Mouse (Mus musculus) B cell, adult 2 months (primary cell): ENCODE measurements around the gene Dpp6.

Experiments used
- DNase-seq, 2 experiments: peaks; one replicate each; pipeline ENCODE4 v3.0.0; 2022

The Dpp6 gene

DNA sequence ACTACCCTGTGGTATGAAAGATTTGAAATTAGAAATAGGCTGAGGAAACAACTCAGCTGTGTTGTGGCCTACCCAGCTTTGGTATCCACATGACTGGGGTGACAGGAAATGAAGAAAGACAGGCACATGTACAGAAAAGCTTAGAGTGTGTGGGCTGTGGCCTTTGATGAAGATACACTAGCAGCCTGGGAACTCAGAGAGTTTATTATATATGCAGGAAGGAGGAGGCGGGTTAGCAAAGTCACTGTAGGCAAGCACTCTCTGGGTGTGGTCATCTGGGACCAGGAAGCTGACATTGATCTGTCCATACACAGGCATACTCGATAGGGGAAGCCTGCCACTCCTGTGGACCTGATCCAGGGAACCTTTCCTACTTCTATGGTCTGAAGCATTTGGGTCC is 487.1 kb downstream of the Dpp6 start:
- DNase-seq: no peak

DNA sequence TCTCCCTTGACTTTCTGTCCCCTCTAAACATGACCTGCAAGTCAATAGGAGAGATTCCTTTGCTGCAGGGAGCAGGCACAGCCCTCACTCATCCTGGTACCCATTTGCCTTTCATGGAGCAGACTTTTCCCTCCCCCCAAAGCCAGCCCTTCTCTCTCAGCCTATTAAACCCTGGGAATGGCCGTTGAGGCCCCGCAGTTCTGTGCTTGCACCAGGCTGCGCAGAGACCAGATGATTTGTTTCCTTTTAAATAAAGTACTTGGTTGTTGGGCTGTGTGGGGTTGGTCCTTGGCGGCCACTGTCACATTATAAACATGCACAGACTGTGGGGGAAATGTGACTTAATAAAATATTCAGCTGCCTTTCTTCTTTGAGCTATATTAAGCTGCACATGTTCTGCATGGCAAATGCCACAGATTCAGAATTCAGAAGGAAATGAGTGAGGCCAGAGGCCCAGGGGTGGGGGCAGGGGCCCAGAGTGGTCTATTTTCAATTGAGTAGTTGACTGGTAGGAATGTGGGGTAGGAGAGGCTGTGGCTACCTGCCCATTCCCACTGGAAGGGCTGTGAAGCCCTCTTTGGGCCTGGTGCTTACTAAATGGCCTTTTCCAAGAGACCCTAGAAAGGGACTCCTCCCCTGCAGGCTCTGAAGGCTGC is 489.6 kb downstream of the Dpp6 start:
- DNase-seq: no peak

DNA sequence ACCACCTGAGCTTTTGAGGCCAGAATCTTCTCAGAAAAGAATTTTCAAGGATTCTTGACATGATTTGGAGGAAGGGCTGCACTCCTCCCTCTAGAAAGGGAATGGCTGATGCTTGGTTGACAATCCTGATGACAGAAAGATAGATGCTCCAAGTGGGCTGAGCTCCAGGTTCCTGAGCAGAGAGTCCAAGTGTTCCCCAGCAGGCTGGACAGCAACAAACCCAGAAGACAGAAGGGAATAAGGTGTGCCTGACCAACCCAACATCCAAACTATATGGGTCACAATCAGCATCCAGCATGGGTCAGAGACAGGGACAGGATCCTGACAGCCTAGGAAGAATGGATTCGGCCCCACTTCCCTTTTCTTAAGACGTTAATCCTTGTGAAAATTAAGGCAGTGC is 493.2 kb downstream of the Dpp6 start:
- no peak for DNase-seq

DNA sequence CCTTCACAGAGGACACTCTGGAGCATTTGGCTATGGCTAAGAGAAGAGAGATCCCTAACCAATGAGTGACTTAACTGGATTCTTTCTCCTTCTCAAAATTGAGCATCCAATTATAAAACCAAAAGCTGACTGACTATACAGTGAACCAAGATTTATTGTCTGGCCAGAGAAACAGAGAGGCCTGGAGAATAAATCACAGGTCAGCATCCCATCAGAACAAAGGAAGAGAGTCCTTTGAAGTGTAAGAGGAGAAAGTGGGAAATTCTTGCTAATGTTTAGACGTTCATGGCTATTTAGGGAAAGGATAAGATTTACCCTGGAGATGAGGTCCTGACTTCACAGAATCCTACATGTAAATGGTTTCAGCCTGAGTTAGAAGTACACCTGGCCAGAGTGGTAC is 499.7 kb downstream of the Dpp6 start:
- no peak for DNase-seq

DNA sequence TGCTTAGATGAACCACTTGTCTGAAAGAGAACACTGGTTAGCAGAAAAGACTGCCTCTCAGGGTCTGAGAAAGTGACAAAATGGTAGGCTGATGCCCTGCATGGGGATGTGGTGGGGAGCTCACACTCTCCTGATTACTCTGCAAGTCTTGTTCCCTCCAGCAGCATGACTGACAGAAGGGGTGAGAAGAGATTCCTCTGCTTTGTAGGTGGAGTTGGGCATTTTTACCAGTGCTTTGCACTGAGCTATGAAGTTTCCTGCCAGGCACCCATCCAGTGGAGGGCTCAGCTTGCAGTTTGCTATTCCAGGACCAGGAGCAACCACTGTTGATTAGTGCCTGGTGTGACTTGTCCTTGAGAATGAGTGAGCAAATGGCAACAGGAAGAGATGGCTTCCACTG is 500.3 kb downstream of the Dpp6 start:
- no peak for DNase-seq

DNA sequence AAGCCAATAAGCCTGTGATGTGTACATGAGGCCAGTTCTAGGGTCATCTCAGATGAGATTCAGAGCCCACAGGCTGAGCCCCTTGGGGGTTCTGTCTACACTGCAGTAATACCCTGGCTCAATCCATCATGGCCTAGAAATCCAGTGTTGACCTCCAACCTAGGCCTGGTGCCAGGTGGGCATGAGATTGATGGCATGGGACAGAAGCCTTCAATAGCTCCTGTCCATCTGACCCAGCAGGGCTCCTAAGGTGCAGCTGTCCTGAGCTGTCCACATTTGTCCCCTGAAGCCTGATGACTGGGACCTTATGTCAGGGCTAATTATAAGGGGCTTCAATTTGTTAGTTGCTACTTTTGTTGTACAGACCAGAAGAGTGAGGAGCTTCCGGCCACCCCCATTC is 500.8 kb downstream of the Dpp6 start:
- no peak for DNase-seq

DNA sequence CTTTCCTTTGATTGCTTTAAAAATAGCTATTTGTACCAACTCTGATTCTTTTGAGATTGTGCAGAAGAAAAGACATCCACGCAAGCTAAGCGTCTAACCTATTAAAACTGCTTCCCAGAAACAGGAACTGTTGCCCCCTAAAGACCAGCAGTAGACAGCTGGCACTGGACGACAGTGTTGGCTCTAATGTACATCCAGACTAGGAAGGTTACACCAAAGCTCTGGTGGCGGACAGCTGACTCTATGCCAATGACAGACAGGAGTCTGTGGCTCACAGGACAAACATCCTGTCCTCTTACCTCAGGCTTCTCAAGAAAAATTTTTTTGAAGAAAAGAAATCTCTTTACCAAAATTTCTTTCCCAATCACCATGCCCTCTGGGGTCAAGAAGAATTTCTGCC is 502.7 kb downstream of the Dpp6 start:
- DNase-seq: no peak

DNA sequence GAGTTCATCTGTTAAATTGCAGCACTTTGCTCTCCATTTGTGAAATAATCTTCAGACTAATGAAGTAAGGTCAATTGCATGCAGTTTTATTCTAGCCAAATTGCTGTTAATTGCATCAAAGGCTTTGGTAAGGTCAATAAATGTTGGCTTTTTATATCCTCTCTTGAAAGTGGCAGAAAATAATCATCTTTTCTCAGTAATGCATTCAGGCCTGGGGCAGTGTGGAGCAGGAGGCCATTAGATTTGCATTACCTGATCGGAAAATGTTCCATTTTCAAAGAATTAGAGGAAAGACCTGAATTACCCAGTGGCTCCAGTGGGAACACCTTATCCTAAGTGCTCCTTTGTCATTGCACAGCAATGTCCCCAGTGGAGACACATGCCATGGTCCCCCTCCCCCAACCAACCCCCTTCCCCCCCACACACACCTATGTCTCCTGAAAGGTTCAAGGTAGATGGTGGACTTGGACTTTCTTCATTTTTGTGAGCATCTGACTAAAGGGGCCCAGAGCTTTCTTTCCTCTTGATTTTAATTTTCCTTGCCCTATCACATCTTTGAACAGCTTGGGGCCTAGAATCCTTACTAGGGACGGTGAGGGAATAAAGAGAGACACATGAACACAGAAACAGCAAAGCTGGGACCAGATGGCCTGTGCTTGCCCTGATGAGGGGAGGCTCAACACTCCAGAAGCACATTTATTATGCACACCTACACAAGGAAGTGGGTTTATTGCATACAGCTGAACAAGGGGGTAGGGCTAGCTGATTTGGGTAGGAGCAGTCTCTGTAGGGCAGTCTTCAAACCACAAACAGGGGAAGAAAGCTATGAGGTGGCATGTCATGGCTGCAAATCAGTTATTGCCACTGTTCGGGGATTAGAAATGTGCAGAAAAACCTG is 506.1 kb downstream of the Dpp6 start:
- DNase-seq: no peak

DNA sequence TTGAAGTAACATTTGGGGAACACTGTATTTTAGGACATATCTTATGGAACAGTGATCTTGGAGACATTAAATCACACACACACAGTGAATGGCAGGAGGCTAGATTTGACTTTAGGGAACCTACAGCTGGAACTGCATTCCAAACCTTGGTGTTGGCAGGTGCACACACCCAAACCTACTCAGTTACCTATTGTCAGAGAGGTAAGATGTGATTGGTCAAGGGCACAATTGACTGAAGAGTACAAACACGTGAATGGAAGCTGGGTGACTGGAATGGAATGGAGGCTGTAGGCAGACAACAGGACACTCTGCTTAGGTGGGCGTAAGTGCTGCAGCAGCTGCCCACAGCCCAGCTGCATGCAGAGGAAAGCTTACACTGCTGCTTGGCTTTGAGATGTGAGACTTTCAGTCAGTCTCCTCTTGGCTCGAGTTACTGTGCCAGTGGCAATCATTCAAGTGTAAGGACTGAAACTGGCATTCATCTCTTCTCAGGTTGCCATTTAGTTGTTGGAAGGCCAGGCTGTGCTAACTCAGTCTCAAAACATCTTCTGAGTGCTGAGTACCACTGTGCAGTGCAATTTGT is 507.4 kb downstream of the Dpp6 start:
- DNase-seq: no peak

DNA sequence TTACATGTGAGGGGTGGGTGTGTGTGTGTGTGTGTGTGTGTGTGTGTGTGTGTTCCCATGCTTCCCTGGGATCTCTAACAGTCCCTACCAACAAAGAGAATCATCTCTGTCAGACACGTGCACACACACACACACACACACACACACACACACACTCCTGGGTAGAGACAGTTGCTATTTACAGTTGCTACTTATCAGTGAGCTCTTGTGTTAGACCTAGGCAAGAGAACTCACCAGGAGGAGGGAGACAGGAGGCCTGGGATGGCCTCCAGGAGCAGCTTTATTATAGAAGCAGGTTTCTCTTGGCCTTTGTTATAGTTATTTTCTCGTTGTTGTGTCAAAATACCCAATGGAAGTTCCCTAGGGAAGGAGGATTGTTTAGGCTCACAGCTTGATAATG is 519.7 kb downstream of the Dpp6 start:
- no peak for DNase-seq

DNA sequence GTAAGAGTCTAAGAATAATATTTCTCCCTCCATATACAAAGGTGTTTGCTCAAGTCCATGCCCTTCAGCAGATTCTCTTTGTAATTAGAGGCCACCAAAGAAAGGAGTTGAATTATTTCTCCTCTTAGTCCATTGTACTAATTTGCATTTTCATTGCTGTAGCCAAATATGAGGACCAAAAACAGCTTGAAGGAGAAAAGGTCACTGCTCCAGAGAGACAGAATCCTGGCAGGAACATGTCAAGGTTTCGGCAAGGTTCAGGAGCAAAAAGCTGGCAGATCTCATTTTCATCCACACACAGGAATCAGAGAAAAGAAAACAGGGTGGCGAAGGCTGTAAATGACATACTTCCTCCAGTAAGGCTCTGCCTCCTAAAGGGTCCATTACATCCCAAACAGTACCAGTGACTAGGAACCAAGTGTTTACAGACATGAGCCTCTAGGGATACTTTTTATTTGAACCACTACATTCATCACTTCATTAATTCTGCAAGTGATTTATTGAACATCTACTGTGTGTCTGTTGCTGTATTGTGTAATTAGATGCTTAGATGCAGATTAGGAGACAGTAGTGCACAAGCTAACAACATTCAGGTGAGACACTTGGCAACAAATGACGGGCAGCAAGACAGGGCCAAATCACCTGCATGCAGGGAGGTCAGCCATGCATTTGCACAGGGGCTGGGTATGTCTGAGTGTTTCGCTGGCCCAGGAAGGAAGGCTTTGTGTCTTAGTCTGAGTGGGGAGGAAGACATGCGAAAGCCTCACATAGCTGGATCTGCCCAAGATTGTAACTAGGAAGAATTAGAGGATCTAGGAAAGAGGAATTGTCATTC is 522.4 kb downstream of the Dpp6 start:
- DNase-seq: no peak

DNA sequence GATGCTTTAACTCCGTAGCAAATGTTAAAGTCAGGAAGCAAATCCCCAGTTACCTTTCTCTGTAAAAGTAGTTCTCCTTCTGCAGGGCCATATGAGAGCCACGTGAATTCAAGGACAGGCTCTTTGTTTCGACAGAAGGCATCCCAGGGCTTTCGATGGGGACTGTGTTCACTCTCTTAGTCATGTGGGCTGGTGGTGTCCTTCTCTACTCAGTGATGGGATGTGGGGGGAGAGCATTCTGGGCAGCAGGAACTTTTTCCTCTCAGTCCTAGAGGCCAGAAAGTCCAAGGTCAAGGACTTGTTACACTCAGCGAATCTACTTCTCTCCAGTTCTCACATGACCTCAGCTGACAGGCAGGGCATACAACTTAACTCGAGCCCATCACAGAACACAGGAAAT is 525.3 kb downstream of the Dpp6 start:
- no peak for DNase-seq

DNA sequence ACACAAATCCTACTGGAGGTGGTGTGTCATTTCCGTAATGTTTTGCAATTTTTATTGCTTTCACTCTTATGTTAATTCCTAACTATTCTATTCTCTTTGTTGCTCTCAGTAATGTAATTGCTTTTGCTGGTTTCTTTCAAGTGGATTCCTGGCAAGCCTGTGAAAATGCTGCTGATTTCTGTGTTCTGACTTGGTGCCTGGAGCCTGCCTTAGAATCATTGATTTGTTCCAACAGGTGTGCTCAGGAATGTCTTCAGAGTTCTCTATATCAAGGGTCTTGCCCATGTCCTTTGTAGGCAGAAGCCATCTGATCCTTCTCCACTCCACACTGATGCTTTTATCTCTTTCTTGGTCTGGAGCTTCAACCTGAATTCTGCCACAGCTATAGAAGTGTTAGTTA is 526.6 kb downstream of the Dpp6 start:
- no peak for DNase-seq

DNA sequence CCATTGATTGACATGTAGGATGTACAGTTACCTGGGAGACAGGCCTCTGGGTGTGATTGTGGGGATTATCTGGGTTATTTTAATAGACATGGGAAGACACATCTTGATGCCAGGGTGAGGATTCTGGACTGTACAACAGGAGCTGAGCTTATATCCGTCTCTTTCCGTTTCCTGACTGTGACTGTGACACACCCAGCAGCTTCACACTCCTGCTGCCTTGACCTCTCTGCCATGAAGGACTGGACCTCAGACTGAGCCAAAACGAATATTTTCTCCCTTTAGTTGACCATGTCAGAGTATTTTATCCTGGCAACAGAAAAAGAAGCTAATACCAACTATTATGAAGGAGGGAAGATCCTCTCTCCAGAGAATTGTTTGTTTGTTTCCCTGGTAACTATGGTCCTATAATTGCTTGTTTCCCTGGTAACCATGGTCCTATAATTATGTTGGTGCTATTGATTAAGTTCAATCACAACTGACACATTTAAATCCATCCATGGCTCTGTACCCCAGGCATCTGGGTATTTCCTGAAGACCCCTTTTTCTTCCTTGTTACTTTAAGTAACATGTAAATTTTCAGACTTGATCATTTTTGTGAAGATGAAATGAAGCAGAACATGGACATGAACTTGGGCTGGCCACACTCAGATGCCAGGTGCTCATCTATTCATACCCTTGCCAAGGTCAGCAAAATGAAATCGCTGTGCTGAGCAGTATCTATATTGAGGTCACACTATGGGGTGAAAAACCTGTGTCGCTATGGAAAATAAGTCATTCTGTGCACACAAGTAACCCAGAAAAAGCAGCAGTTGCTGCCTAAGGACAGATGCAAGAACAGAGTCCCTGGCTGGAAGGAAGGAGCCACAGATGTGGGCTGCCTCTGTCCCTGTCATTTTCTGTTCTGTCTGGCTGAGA is 531.4 kb downstream of the Dpp6 start:
- DNase-seq: no peak

DNA sequence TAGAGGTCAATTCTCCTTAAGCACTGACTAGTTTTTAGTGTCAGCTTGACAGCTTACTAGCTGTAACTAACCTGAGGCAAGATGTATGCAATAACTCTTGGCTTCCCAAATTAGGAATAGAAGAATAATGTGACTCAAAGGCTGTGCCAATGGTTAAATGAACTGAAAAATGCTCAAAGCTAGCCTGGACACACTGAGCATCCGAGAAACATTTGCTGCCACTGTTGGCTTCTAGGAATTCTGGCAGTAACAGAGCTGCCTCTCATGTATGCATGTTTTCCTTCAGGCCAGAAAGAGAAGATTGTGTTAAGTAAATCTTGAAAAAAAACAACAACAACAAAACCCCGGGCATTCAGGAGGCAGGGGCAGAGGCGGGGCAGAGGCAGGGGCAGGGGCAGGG is 540.6 kb downstream of the Dpp6 start:
- DNase-seq: no peak

DNA sequence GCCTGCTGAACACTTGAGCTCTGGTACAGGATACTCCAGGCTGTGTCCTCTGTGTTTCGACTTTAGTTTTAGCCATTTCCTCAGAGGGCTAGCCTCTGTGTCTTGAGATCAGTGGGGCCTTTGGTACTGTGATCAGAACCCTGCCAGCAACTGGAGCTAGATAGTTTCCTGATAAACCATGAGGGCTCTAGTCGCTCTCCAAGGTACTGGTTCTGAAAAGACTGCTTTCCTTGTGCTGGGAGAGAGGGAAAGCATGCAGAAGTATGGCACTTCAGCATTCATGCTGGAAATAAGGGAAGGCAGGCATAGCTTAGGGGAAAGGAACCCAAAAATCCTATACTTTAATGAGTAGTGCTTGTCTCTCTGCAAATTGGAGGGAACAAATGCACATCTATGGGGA is 548.9 kb downstream of the Dpp6 start:
- DNase-seq: no peak

DNA sequence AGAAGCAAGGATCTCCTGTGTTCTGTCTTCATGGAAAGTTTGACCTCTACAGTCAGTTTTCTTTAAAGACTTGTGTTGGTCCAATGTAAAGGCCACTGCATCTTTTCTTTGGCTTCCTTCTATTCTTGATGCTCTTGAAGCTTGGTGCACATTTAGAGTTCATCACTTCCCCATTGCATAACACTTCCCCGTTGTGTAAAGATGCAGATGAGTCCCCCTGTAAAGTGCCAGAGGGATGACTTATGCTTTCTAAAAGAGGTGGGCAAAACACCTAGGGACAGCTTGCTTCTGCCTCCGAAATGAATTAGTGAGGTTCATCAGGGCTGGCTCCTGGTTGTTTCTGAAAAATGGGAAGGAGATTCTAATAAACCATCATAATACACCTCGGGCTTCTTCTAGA is 553.8 kb downstream of the Dpp6 start:
- no peak for DNase-seq

DNA sequence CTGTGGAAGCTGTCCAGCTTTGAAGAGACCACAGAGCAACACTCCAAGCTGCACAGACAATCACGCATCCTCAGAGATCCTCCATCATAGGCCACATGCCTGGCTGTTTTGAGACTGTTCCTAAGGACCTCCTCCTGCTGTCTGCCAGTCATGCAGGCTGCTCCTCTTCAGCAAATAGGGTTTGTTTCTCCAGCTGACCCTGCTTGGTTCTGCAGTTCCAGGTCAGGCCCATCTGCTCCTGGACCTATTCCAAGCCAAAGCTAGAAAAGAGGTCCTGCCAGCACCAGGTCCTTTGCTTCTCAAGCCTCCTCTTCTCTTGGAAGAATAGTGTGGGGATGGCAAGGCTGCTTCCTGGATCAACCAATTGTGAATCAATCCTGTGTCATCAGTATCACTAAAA is 556.9 kb downstream of the Dpp6 start:
- no peak for DNase-seq

DNA sequence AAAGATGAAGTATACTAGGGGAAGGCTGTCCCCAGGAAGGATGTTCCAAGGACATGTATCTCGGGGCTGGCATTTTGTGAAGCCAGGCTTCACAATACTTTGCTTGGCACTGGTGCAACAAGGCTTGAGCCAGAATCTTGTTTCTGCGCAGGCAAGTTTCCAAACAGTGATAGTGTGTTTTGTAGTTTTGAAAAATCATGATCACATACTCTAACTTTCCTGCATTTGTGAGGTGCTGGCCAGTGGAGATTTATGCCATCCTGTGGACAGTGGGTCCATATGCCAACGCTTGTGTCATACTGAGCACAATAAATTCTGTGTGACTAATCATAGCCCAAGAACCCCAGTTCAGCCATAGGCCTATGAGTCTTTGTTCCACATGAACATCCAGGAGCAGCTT is 558.8 kb downstream of the Dpp6 start:
- no peak for DNase-seq

DNA sequence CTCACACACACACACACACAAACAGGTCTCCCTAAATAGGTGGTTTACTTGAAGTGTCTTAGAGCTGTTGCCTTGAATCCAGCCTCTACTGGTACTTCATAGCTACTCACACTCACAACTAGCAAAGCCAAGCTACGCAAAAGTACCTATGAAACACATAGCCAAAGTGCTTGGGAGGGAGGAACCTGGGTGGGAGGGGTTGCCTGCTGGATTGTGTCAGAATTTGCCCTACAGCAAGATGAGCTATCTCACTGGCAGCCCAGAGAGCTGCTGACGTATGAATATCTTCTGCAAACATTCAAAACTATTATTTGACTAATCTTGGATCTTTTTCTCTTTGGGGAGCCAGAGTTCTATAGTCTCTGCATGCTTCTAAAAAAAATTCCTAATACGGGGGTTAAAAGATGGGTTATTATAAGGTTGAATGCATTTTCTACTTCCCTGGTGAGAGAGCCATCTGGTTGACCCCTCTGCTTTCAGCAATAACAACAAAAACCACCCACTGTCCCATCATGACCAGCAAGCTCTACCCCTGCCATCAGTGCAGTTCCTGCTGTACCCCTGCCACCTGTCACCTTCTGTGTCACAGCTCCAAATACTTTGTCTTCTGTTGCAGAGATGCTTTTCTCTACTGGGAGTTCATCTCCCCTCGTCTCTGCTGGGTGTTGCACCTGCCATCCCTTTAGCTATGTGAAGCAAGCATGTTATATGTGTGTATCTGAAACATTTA is 563.8 kb downstream of the Dpp6 start:
- no peak for DNase-seq

DNA sequence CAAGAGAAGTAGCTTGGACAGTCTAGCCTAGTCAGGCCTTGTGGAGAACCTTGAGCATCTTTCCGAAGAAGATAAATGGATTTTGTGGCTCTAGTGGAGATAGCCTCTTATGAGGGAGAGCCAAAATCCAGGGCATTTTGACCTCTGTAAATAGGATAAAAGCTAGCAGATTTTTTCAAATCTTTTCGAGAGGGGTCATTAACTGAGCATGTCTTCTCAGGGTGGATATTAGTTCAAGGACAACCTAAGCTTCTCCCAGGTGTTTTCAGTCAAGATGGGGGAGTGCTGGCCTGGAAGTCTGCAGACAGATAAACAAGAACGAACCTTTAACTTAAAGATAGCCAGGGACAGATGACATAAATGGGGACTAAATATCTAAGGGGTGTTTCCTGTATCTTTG is 581.4 kb downstream of the Dpp6 start:
- DNase-seq: no peak

DNA sequence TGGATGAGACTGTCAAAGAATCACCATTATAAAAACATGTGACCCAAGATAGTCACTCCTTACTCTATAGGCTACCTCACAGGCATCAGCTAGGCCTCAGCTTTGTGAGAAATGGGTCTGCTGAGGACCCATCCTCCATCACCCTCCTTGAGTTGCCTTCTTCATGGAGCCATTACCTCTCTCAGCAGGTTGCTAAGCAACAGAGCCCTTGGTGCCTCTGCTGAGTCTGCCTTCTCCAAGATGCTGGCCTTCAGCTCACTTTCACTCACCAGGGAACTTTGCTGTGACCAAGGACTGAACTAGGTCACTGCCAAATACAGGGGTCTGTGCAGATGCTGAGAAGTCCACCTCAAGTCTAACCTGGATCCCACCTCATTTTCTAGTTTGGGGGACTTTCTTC is 582.1 kb downstream of the Dpp6 start:
- DNase-seq: no peak
